Mouse (Mus musculus) heart, embryonic 11.5 days (tissue): Measurements from ENCODE around the gene Tchp. TPM values are rescaled to one million over a fixed set of nuclear protein-coding genes. Genes with fewer than 3 reads are reported as not detected.
A peak's percentile ranks its signal among the peaks of the same experiment; 100 is the strongest.

ENCODE experiments used
- ATAC-seq: fragments of 200-750 bp; cut with Nextera tagmentation; replicated peaks from 2 replicates; pipeline ENCODE4 v1.8.0; 2017; ENCODE audit warnings: moderate library complexity; ENCODE audit not compliant: insufficient number of reproducible peaks, low FRiP score, low TSS enrichment
- H3K27ac ChIP-seq: fragments of 300-500 bp; sonication (generic); 2 replicates; pipeline ENCODE4 v1.5.1; 2014; ENCODE audit warnings: mild to moderate bottlenecking, low read depth, low read length
- H3K27me3 ChIP-seq: fragments of 300-500 bp; sonication (generic); 2 replicates; pipeline ENCODE4 v1.6.1; 2014; ENCODE audit warnings: mild to moderate bottlenecking, low read length, mixed read lengths; ENCODE audit not compliant: control insufficient read depth, insufficient read depth
- H3K36me3 ChIP-seq: fragments of 300-500 bp; sonication (generic); 2 replicates; pipeline ENCODE4 v1.6.1; 2014; ENCODE audit warnings: mild to moderate bottlenecking, low read length, moderate library complexity, mixed read lengths; ENCODE audit not compliant: control insufficient read depth, insufficient read depth
- H3K4me1 ChIP-seq: fragments of 300-500 bp; sonication (generic); 2 replicates; pipeline ENCODE4 v1.6.1; 2014; ENCODE audit warnings: low read length; ENCODE audit not compliant: control insufficient read depth, insufficient read depth
- H3K4me2 ChIP-seq: fragments of 300-500 bp; sonication (generic); 2 replicates; pipeline ENCODE4 v1.6.1; 2014; ENCODE audit warnings: mild to moderate bottlenecking, moderate library complexity
- H3K4me3 ChIP-seq: fragments of 300-500 bp; sonication (generic); 2 replicates; pipeline ENCODE4 v1.5.1; 2014; ENCODE audit warnings: low read depth, low read length
- H3K9ac ChIP-seq: fragments of 300-500 bp; sonication (generic); 2 replicates; pipeline ENCODE4 v1.6.1; 2014; ENCODE audit warnings: mild to moderate bottlenecking, low read depth, low read length, moderate library complexity
- H3K9me3 ChIP-seq: fragments of 300-500 bp; sonication (generic); replicated peaks from 2 replicates; pipeline ENCODE4 v1.6.1; 2016; ENCODE audit warnings: low read length; ENCODE audit not compliant: control insufficient read depth
- WGBS: fragments of 180-500 bp; shearing (Covaris S2); extraction: QIAGEN DNeasy Blood & Tissue Kit; methylation state at CpG from one replicate; pipeline ENCODE4 v1.1.7; 2014; ENCODE audit not compliant: insufficient replicate concordance; 5-methylcytosine and 5-hydroxymethylcytosine counted together
- polyA plus RNA-seq: library from polyadenylated mRNA; unstranded; fragments of >200 nt; fragmentation: Nextera tagmentation; extraction: Ambion mirVana; gene quantifications from 2 replicates; pipeline ENCODE4 v1.2.1, GENCODE M21; 2014

Gene Tchp
- 8.0 and 8.3 TPM in 2 replicates for polyA plus RNA-seq

DNA sequence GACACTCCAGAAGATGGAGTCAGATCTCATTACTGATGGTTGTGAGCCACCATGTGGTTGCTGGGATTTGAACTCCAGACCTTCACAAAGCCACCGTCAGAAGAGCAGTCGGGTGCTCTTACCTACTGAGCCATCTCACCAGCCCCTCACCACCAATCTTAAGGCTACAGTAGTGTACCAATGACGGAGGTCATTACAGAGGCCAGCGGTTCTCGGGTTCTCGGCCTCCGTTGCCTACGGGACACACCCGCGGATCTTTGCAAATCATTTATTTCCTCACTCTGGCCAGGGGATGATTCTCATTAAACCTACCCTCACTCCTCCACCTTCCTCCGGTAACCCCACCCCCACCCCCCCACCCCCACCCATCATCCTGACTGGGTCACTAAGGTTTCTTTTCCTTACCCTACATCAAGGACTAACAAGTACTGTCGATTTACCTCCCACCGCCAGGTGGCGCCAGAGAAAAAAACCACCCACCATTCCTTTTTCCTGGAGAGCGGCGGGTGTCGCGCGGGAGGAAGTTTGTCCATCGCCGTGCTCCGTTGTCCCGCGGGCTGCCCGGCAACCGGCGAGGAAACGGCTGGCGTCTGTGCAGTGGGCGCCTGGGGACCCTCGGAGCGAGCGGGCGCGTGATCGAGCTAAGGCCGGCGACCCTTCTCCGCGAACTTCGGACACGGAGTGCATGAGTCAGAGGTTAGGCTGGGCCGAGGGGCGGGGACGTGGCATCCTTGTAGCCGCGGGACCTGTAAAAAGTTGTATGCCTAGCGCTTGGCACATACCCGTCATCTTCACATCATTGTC, at the start of gene Tchp:
Tchp (plus strand) TSS at position 496 of the 804 bp plus-strand sequence.
- ATAC-seq, result peak; percentile 65
- Histone ChIP-seq H3K4me3 (peak within 1 kb of the TSS; percentile 88), H3K36me3 (peaks cover 8% of the 10 kb centered on the region), H3K27ac (no peak within 1 kb of the TSS), H3K27me3 (no peaks in the 10 kb centered on the region), H3K4me1 (peaks cover 9% of the 10 kb centered on the region), H3K4me2 (peak within 1 kb of the TSS; percentile 85), H3K9ac (peak within 1 kb of the TSS; percentile 79), H3K9me3 (no peaks in the 10 kb centered on the region)
- WGBS, result 3% methylated on average over 49 of the region's 49 CpGs

DNA sequence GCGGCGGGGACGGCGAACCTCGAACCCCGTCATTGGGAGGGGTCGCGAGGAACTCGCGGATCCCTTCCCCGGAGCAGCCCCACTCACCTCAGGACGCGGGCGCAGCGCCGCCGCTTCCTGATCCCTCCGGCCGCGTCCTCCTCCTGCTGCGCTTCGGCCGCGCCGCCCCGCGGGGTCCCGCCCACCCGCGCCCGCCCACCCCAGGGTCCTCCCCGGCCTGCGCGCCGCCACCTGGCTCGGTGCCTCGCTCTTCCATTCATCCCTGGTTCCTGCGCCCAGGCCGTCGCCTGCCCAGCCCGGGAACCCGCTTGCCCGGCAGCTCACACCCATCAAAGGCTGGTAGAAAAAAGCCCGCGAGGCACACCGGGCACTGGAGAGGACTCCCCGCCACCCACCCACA, 49.3 kb upstream of the Tchp start, which contains the start of gene Trpv4:
Trpv4 (minus strand) TSS at position 167 of the 400 bp plus-strand sequence.
- ATAC-seq, result no peak
- Histone ChIP-seq H3K27ac (no peak within 1 kb of the TSS), H3K36me3 (no peaks in the 10 kb centered on the region), H3K27me3 (peaks cover 58% of the 10 kb centered on the region), H3K9me3 (no peaks in the 10 kb centered on the region), H3K9ac (peak within 1 kb of the TSS; percentile 64), H3K4me1 (peaks cover 10% of the 10 kb centered on the region; the same call in 1 of the 2 replicates), H3K4me3 (peak within 1 kb of the TSS; percentile 52), H3K4me2 (peak within 1 kb of the TSS; percentile 93)
- WGBS, result under 1% methylated on average over 31 of the region's 47 CpGs

DNA sequence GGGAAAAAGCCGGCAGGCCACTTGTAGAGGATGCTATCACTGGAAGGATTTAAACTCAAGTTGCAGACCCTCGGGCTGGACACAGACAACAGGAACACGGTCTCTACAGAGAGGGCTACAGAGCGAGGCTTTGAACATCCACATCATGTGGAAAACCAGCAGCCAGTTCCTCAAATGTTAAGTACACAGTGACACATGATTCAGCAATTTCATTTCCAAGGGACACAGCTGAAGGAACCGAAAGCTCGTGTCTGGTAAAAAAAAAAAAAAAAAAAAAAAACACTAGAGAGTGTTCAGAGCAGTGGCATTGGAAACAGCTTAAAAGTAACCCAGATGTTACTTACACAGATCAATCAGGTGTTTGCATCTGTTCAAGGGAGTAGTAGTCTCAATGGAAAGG, 46.5 kb upstream of the Tchp start:
- no peak overlapping the region for H3K4me3 ChIP-seq
- peaks cover 43% of the 10 kb centered on the region for H3K27me3 ChIP-seq
- H3K36me3 ChIP-seq, result no peaks in the 10 kb centered on the region
- ATAC-seq, result no peak
- H3K9me3 ChIP-seq, result no peaks in the 10 kb centered on the region
- 65% methylated on average over 6 of the region's 6 CpGs for WGBS
- no peak overlapping the region for H3K4me2 ChIP-seq
- no peak overlapping the region for H3K27ac ChIP-seq
- H3K9ac ChIP-seq, result no peak overlapping the region
- H3K4me1 ChIP-seq, result peaks cover 10% of the 10 kb centered on the region; the same call in 1 of the 2 replicates

DNA sequence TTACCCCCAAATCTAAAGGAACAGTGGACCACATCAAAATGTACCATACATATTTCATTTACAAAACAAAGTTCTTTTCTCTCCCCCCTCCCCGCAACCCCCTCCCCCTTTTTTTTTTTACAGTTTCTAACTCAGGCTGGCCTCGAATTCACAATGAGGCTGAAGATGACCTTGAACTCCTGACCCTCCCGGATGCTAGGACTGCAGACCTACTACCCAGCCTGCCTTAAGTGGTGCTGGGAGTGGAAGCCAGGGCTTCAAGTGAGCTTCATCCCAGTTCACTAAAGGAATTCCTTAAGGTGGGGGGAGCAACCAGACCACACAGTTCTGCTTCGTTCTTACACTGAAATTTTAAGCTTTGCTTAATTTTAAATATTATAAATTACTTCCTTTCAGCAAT, 43.4 kb upstream of the Tchp start:
- WGBS, result 70% methylated on average over 4 of the region's 4 CpGs
- ATAC-seq, result no peak
- no peak overlapping the region for H3K9ac ChIP-seq
- peaks cover 13% of the 10 kb centered on the region for H3K27me3 ChIP-seq
- no peaks in the 10 kb centered on the region for H3K9me3 ChIP-seq
- no peak overlapping the region for H3K27ac ChIP-seq
- H3K4me3 ChIP-seq, result no peak overlapping the region
- no peaks in the 10 kb centered on the region for H3K4me1 ChIP-seq
- H3K36me3 ChIP-seq, result no peaks in the 10 kb centered on the region
- no peak overlapping the region for H3K4me2 ChIP-seq

DNA sequence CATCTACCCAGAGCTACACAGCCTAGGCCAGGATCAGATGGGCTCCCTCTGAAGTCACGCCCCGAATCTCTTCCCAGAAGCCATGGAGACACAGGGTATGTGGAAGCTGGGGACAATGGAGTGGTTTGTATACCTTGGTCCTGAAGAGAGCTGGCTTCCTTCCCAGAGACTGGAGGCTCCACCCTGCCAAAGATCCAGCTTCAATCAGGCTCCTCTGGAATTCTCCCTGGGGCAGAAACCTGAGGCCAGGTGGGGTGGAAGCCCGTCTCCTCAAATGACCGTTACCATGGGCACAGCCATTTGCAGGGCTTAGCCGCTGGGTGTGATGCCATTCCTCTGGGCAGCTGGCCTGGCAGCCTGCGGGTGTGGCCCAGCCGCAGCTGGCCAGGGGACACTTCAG, 42.8 kb upstream of the Tchp start:
- Histone ChIP-seq H3K36me3 (no peaks in the 10 kb centered on the region), H3K4me1 (no peaks in the 10 kb centered on the region), H3K9me3 (no peaks in the 10 kb centered on the region), H3K27ac (no peak overlapping the region), H3K27me3 (peaks cover 7% of the 10 kb centered on the region), H3K4me2 (no peak overlapping the region), H3K9ac (no peak overlapping the region), H3K4me3 (no peak overlapping the region)
- no peak for ATAC-seq
- WGBS, result 66% methylated on average over 7 of the region's 7 CpGs

DNA sequence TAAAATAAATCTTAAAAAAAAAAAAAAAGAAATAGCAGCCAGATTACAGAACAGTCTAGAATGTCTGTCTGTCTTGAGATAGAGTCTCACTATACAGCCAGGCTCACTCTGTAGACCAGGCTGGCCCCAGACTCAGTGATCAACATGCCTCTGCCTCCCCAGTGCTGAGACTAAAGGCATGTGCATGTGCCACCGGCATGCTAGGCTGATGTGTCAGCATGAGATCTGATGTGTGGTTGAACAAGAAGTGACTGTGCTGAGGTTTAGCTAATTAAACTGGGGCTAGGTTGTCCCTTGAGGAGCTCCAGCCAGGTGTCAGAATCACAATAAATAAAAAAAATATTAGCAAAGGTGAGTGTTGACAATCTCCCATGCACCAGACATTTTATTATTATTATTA, 40.9 kb upstream of the Tchp start:
- Histone ChIP-seq H3K36me3 (no peaks in the 10 kb centered on the region), H3K4me1 (no peaks in the 10 kb centered on the region), H3K9me3 (no peaks in the 10 kb centered on the region), H3K9ac (no peak overlapping the region), H3K27me3 (0 out of 2 replicates have a peak, but pooled peaks cover 2% of the 10 kb centered on the region), H3K4me2 (peak overlapping the region; percentile 66; the same call in 1 of the 2 replicates), H3K27ac (no peak overlapping the region), H3K4me3 (no peak overlapping the region)
- WGBS, result 58% methylated on average over 1 of the region's 1 CpGs
- ATAC-seq, result no peak

DNA sequence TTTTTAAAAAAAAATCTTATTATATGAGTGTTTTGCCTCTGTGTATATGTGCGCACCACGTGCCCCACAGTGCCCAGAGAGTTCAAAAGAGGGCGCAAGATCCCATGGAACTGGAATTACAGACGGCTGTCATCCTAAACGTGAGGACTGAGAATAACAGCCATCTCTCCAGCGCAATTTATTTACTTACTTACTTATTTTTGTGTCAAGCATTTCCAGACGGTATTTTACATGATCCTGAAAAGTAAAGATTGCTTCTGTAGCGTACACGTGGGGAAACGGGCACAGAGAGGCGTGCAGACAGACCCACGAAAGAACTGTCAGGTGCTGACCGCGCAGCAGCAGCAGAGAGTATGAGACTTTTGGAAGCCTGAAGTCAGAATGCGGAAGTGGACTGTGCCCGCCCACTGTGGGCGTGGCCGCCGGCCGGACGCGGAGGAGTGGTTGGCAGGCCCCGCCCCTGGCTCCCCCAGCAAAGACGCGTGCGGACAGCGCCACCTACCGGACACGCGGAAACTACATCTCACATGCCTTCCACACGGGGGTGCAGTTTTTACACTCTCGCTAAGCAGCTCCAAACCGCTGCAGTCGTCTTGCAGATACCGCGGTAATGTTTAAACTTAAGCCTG, 40.2 kb upstream of the Tchp start:
- Histone ChIP-seq H3K36me3 (no peaks in the 10 kb centered on the region), H3K27ac (0 out of 2 replicates have a peak overlapping the region, but pooled peaks have one; percentile 41), H3K9me3 (no peaks in the 10 kb centered on the region), H3K27me3 (0 out of 2 replicates have a peak, but pooled peaks cover 2% of the 10 kb centered on the region), H3K4me3 (peak overlapping the region; percentile 37), H3K4me1 (no peaks in the 10 kb centered on the region), H3K9ac (0 out of 2 replicates have a peak overlapping the region, but pooled peaks have one; percentile 28), H3K4me2 (peak overlapping the region; percentile 66)
- ATAC-seq, result peak; percentile 86
- 4% methylated on average over 36 of the region's 36 CpGs for WGBS

DNA sequence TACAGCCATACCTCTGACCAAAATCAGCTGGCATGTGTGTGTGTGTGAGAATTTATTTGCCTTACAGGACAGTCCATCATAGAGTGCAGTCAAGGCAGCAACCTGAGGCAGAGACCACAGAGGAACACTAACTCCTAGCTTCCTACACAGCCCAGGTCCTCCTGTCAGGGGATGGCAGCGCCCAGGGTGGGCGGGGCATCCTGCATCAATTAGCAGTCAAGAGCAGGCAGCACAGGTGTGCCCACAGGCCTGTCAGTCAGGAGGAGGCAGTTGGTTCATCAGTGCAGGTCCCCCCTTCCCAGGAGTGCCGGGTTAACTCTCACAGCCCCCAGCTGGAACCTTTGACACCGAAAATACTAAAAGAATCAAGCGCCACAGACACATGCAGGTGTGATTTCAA, 38.5 kb upstream of the Tchp start:
- 88% methylated on average over 5 of the region's 5 CpGs for WGBS
- no peak overlapping the region for H3K9ac ChIP-seq
- ATAC-seq, result no peak

More for the DNA sequence above, 38.5 kb upstream of the Tchp start:
- H3K9me3 ChIP-seq, result no peaks in the 10 kb centered on the region
- no peaks in the 10 kb centered on the region for H3K27me3 ChIP-seq
- H3K4me2 ChIP-seq, result no peak overlapping the region
- no peaks in the 10 kb centered on the region for H3K36me3 ChIP-seq
- H3K4me3 ChIP-seq, result no peak overlapping the region
- H3K27ac ChIP-seq, result no peak overlapping the region
- H3K4me1 ChIP-seq, result no peaks in the 10 kb centered on the region
